Mouse (Mus musculus): Measurements from ENCODE around the gene Gpr176.

Gpr176 gene

DNA sequence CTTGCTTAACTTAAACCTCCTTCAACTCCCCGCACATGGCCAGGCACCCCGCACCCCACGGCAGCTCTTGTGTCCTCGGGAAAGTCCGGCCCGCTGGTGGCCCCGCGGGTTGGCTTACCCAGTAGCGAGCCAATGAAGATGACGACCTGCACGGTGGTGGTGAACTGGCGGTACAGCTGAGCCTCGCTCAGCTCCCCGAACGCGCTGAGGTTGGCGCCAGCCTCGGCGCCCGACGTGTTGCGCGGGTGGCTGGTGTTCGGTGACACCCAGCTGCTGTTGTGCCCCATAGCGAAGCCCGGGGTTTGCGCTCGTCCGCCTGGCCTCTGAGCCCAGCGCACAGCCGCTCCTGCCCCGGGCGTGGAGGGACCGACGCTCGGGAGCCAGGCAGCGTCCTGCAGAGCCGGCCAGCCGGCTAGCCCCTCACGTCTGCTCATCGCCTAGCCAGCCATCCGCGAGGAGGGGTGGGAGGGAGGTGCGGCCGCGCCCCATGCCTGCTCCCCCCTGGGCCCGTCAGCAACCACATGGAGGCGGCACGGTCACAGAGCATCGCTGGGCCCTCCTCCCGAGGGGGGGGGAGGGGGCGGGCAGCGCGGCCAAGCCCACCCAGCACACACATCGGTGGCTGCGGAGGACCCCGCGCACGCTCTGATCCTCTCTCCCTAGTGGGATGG is at the start of gene Gpr176:
Gene Gpr176 (minus strand): TSS at position 519 of the 671 bp plus-strand sequence.
- DNase-seq: peak; percentile 71 to 72

DNA sequence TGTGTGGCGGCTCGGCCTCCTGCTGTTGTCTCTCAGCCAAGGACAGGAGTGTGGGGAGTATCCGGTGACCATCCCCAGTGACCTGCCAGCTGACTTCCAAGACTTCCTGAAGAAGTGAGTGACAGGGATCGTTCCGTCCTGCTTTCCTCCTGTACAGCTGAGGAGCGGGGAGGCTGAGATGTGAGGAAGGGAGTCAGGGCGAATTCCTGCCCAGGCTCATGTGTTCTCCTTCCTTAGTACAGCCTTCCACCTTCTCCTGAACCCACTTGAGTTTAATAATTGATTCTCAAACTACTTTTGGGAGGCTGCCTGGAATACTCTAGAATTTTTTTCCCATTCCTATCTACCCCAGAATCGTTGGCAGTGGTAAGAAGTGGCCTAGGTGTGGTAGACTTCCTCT is 49.2 kb upstream of the Gpr176 start:
- no peak for DNase-seq

GRCm38 (mm10) chr2:118421951-118422350 is 48.7 kb upstream of the Gpr176 start:
- no peak for DNase-seq

DNA sequence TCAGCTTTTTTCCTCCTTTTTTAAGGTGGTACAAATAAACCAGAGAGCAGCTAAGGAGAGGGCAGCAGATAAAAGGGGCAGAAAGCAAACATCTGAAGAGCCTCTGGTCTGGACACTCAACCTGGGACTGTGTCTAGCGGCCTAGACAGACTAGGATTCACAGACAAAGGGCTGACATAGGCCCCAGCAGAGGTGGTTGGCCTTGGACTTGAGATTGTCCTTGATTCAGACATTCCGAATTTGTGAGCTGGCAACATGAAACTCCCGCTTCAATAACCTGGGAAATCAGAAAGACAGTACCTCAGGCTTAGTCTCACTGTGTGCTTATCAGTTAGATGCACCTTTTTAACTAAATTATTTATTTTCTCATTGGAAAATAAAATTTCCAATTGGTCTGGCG is 44.9 kb upstream of the Gpr176 start:
- DNase-seq: no peak

GRCm38 (mm10) chr2:118415601-118416355 is 42.6 kb upstream of the Gpr176 start:
- DNase-seq: no peak

DNA sequence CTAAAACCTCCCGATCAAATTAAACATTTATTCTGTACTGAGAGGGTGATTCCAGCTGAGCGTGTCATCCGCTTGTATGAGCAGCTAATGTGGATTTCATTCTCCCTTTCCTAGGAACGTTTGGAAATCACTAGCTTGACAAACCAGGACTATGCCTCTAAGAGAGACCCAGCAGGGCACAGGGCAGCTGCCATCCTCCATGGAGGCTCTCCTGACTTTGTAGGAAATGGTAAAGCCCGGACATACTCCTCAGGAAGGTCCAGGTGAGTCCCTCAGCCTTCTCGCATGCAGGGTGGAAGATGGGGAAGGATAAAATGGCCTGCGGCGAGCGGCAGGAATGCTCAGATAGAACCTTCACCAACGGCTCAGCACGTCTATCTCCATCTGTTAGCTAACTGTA is 39.6 kb upstream of the Gpr176 start:
- DNase-seq: no peak

DNA sequence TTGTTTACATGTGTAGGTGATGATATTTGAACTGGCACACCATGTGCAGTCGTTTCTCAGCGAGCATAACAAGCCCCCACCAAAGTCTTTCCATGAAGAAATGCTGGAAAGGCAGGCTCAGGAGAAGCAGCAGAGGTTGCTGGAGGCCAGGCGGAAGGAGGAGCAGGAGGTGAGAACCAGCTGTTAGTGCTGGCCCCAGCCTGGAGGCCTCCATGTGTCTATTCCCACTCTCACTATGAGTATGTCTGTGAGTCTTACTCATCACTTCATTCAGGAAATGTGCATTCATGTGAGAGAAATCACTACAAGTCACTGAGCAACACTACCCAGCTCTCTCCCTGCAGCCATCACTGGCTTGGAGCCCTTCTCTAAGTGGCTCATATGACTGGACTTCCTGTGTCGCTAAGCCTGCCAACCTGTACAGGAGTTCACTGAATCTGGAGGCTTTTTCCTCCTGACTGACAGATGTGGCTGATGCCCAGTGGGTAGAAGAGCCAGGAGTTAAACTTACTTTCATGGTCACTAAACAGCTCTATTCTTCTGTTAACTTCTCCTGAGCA is 35.2 kb upstream of the Gpr176 start:
- DNase-seq: no peak

GRCm38 (mm10) chr2:118406811-118407210 is 33.6 kb upstream of the Gpr176 start:
- no peak for DNase-seq

GRCm38 (mm10) chr2:118405568-118405967 is 32.3 kb upstream of the Gpr176 start:
- no peak for DNase-seq

DNA sequence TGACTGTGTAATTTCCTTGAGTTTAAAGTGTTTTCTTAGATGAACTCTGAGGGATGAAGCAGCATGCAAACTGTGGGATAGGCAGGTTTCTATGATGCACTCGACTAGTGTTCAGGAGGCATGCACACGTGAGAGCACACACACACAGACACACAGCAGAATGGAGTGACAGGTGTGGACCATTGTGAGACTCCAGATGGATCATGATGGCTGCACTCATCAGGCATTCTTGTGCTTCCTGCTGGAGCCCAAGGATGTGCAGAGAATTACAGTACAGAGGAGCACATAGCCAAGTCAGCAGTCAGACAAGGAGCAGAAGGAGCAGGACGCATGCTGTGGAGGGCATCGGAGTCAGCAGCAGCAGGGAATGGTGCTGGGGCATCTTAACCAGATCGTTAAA is 31.1 kb upstream of the Gpr176 start:
- DNase-seq: peak in 1 of 2 experiments; percentile 13

DNA sequence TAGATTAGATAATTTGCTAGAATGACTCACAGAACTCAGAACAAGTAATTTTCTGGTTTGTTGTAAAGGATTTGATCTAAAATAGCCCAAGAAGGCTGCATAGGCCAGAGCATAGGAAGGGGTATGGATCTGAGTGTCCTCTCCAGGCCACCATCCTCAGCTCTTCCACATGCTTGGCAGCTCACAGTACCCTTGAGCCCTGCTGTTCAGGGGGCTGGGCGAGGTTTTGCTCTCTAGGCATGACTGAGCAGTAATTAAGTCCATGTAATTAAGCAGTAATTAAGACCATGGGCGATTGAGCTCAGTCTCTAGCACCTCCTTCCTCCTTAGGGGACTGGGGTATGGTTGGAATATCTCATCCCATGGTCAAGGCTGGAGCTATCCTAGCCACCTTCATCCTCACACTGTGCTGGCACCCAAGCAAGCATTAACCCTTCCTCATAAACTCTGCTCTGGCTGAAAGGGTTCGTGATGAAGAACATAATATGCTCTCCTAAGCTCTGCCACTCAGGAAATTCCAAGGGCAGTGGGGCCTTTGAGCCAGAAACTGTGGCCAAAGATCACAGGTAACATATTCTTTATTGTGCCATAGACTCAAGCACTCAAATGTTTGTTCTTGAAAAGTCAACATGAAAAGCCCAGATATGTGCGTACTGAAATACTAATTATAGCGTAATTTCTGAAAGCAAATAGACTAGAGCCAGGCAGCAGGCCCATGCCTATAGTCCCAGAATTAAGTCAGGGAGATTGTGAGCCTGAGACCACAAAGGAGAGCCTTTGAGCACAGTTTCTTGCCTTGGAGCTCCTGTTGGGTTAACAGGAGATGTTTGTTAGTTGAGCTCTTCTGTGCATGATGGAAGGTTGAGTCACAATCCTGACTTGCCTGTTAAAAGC is 28.9 kb upstream of the Gpr176 start:
- DNase-seq: no peak

DNA sequence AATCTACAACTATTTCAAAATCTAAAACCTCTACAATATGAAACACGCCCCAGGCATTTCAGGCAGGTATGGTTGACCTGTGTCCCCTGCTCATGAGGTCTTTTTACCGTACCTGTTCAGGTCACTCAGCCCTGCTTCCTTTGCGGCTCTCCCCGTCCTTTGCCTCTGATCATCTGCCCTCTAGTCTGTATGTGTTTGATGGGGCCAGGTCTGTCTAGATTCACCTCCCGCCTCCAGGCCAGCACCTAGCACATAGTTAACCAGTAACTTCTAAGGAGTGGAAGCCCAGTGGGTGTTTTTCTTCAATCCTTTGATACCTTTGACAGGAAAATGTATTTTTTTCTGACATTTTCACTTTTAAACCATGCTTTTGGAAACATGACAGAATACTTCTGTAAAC is 26.5 kb upstream of the Gpr176 start:
- no peak for DNase-seq

DNA sequence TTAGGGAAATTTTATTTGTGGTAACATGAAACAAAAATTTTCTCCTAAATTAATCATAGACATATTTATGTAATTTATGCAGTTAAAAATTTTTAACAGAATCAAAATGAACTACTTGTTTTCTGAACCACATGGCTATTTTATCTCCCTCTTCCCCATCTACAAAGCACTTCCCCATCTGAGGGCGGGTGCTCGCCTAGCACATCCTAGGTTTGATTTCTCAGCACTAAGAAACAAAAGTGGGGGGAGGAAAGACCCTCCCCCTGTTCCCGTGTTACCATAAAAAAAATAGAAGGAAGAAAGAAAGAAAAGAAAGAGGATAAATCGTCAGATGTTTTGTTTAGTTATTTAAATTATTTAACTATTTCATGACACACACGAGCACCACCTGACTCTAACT is 18.0 kb upstream of the Gpr176 start:
- no peak for DNase-seq

DNA sequence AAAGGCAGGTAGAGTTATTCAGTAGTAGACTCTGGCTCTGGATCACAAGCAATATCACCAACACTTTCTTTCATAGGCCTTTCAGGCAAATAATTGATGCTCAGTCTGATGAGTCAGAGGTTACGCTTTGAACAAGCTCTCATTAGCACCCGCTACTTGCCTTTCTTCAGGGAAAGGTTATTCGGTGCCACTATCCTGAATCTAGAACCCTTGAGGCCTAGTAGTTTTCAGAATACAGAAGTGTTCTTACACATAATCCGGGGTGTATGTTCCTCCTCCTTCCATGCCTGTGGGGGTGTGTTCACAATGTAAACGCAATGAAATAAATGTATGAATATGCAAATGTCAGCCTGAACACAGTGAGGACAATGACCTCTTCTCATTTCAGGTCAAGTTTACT is 16.9 kb upstream of the Gpr176 start:
- no peak for DNase-seq

GRCm38 (mm10) chr2:118389569-118389968 is 16.4 kb upstream of the Gpr176 start:
- no peak for DNase-seq

DNA sequence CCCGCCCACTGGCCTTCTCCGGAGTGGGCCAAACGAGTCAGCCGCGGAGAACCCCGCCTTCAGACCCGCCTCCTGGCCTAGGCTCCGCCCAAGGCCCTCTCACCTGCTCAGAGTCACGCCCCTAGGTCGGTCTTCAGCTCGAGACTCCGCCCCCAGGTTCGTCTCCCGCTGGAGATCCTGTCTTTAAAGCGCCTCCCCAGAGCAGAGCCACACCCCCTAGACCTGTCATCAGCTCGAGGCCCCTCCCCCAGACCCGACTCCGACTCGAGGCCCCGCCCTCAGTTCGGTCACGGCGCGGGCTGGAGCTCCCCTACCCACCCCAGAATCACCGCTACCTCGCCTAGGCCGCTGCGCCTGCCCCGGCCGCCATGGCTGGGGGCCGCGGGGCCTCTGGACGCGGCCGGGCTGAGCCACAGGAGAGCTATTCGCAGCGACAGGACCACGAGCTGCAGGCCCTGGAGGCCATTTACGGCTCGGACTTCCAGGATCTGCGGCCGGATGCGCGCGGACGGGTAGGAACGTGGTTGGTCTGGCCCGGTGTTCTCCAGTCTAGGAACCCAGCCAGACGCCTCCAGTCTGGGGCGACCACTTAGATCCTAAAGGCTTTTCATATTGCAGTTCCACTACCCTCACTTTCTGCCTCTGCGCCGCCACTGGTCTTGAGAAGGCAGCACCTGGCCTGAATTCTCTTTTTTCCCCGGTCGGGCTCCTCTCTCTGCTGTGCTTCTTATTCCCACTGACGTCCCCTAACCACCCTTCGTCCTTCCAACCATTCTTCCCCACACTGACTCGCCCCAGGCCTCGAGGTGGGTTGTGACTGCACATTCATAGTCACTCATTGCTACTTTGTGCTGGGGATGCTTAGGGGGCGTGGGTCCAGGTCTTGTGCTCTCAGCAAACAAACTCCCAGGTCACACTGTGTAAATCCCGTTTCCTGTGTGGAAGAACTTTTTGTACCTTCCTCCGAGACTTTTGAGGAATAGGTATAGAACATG is 15.4 kb upstream of the Gpr176 start, which contains the start of gene Eif2ak4:
Gene Eif2ak4 (plus strand): TSS at position 278 of the 995 bp plus-strand sequence.
- DNase-seq: peak; percentile 98 to 100

- DNase-seq: no peak
These were observed 10.2 kb upstream of the Gpr176 start for GRCm38 (mm10) chr2:118383387-118383786.

DNA sequence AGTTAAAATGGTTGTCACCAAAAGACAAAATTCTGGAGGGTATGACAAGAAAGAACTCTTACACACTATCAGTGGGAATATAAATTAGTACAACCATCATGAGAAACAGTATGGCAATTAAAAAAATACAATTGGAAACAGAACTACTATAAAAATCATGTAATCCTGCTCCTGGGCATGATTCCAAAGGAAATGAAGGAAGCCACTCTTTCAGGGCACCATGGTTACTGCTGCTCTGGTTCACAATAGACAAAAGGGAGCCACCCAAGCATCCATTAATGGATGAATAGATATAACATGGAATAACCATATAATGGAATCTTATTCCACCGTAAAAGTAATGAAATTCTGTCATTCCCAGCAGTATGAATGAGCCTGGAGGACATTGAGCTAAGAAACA is 6.5 kb upstream of the Gpr176 start:
- no peak for DNase-seq

- DNase-seq: no peak
These were observed 2.7 kb upstream of the Gpr176 start for GRCm38 (mm10) chr2:118375931-118376330.

DNA sequence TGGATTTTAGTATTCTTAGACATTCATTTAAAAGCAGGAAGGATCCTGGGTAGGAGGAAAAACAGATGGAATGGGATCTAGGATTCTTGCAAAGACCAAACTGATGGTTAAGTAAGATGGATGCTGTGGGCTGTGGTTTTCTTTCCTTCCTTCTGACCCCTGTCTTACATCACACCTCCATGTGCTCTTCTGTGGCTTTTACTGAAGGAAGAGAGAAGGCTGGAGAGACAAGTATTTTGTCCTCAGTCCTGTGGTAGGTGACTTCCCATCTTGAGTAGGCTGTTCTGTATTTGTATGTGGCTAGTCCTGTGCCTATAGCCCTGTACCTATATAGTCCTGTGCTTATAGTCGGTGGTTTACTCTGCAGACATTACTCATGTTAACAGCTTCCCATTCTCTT is 2.3 kb upstream of the Gpr176 start:
- no peak for DNase-seq

DNA sequence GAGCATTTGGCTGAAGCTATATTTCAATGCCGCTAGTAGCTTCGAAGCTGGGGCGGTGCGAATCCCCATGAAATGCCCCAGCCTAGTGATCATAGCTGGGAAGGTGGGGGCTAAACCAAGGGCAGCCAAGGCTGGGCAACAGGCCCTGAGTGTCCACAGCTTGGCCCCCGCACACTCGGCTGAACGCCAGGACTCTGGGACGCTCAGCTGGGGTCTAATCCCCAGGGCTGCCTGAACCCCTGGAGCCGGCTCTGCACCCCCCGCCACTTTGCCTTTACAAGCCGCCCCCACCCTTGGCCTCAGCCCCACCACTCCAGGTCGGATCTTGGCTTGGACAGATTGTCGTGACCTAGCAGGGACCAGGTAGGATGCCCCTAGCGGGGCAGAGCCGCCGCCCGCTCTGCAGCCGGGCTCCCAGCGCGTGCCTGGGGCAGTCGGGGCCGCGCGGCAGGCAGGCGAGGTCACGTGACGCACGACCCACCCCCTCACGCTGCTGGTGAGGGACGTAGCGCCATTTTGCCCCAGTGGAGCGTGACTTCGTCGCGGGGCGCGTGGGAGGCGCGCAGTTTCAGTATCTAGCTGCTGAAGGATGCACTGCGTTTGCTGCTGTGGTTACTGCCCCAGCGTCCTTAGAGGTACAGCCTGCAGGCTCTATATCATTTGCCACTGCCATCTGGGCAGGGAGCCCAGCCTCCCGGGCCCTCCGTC is 507 bp upstream of the Gpr176 start:
- peak; percentile 87 to 92 for DNase-seq
